ENCODE assay signal across 8 mouse cellular contexts in the genomic region with DNA sequence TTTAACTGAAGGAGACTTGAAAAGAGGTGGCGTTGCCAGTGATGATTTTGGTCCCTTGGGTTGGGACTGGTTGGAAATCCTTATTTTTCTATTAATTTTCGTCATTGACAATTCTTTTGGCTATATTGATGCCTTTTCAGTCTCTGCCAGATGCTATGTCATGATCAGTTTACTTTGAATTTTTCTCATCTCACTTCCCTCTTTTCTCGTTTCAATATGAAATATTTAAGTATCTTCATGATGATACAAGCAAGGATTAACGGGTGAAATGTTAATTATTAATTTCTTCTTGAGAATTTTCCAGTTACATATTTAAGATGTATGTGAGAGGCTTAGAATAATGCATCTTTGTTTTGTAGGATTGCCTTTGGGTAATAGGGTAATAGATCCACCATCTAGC. TPM values are rescaled to one million over a fixed set of nuclear protein-coding genes. Genes with fewer than 3 reads are reported as not detected.
DNase-seq lines count a peak whose midpoint lies in the region; ATAC-seq and TF ChIP-seq lines count a peak whose summit lies in the region.

No protein-coding gene starts in this region.

- DNase-seq in lung, postnatal 0 days (ENCODE audit: low spot score): no peak
- no peak for DNase-seq in lung, postnatal 10 days
- DNase-seq in forebrain, embryonic 11.5 days (ENCODE audit: low spot score): no peak
- no peak for DNase-seq in right cerebral cortex, postnatal 36 days (ENCODE audit: low spot score in 2 of 2)
- DNase-seq in kidney, adult 18-20 months: no peak
- DNase-seq in natural killer cell, adult 2 months (ENCODE audit: low spot score in 2 of 2): no peak

- no peak for ATAC-seq in lung, postnatal 0 days
- ATAC-seq in forebrain, embryonic 11.5 days (replicated peaks; ENCODE audit: low FRiP score): no peak
- no peak for ATAC-seq in limb, embryonic 12.5 days (ENCODE audit: insufficient number of reproducible peaks, insufficient read depth, low FRiP score, low TSS enrichment, low read depth)

- H3K36me3 ChIP-seq in lung, postnatal 0 days (ENCODE audit: insufficient read depth, low read length): no peaks in the 10 kb centered on the region
- no peaks in the 10 kb centered on the region for H3K36me3 ChIP-seq in forebrain, embryonic 11.5 days (ENCODE audit: control insufficient read depth, insufficient read depth, low read length)
- H3K36me3 ChIP-seq in limb, embryonic 12.5 days: no peaks in the 10 kb centered on the region
- H3K36me3 ChIP-seq in small intestine, adult 2 months (ENCODE audit: control insufficient read depth, insufficient read depth, low read length): 0 out of 2 replicates have a peak, but pooled peaks cover 1% of the 10 kb centered on the region

- no peak overlapping the region for H3K27ac ChIP-seq in lung, postnatal 0 days (ENCODE audit: low read length)
- H3K27ac ChIP-seq in forebrain, embryonic 11.5 days (ENCODE audit: low read depth, low read length): no peak overlapping the region
- no peak overlapping the region for H3K27ac ChIP-seq in limb, embryonic 12.5 days
- H3K27ac ChIP-seq in small intestine, adult 2 months (ENCODE audit: insufficient read depth, low read depth, low read length): peak overlapping the region; percentile 97

- no peaks in the 10 kb centered on the region for H3K9me3 ChIP-seq in lung, postnatal 0 days (ENCODE audit: low read length)
- no peaks in the 10 kb centered on the region for H3K9me3 ChIP-seq in forebrain, embryonic 11.5 days (ENCODE audit: control insufficient read depth, low read length)
- H3K9me3 ChIP-seq in limb, embryonic 12.5 days: no peaks in the 10 kb centered on the region

- no peak for TF ChIP-seq CTCF in lung, postnatal 0 days (IDR thresholded peaks at IDR 0.05)
- TF ChIP-seq CTCF in small intestine, adult 2 months (IDR thresholded peaks at IDR 0.05; ENCODE audit: extremely low read depth, insufficient read length, insufficient replicate concordance, low read depth, low read length): no peak

- TF ChIP-seq EP300 in lung, postnatal 0 days (IDR thresholded peaks at IDR 0.05): no peak

- 0 out of 2 replicates have a peak overlapping the region, but pooled peaks have one; percentile 96 for H3K9ac ChIP-seq in lung, postnatal 0 days (replicated peaks; ENCODE audit: low read depth)
- H3K9ac ChIP-seq in forebrain, embryonic 11.5 days (ENCODE audit: low read length): peak overlapping the region; percentile 98
- peak overlapping the region; percentile 96 for H3K9ac ChIP-seq in limb, embryonic 12.5 days (replicated peaks)

- peak overlapping the region; percentile 100 for H3K4me3 ChIP-seq in lung, postnatal 0 days (ENCODE audit: low read depth, low read length)
- H3K4me3 ChIP-seq in forebrain, embryonic 11.5 days (ENCODE audit: low read depth, low read length): peak overlapping the region; percentile 96
- H3K4me3 ChIP-seq in limb, embryonic 12.5 days (replicated peaks): peak overlapping the region; percentile 98
- peak overlapping the region; percentile 83 for H3K4me3 ChIP-seq in small intestine, adult 2 months (ENCODE audit: low read depth, low read length)

- no peaks in the 10 kb centered on the region for H3K27me3 ChIP-seq in lung, postnatal 0 days (replicated peaks; ENCODE audit: insufficient read depth, low read length)
- no peaks in the 10 kb centered on the region for H3K27me3 ChIP-seq in forebrain, embryonic 11.5 days (ENCODE audit: control insufficient read depth, insufficient read depth, low read length)
- H3K27me3 ChIP-seq in limb, embryonic 12.5 days: no peaks in the 10 kb centered on the region
- no peaks in the 10 kb centered on the region for H3K27me3 ChIP-seq in small intestine, adult 2 months (ENCODE audit: control insufficient read depth, insufficient read depth, low read length)

- peak overlapping the region; percentile 90 for H3K4me2 ChIP-seq in lung, postnatal 0 days (replicated peaks; ENCODE audit: low read depth, low read length)
- H3K4me2 ChIP-seq in forebrain, embryonic 11.5 days (ENCODE audit: low read depth, low read length, severe bottlenecking): peak overlapping the region; percentile 51
- H3K4me2 ChIP-seq in limb, embryonic 12.5 days: peak overlapping the region; percentile 81

- H3K4me1 ChIP-seq in lung, postnatal 0 days (ENCODE audit: insufficient read depth, low read depth, low read length): peaks cover 2% of the 10 kb centered on the region; the same call in 1 of the 2 replicates
- no peaks in the 10 kb centered on the region for H3K4me1 ChIP-seq in forebrain, embryonic 11.5 days (replicated peaks; ENCODE audit: control insufficient read depth, insufficient read depth, low read length)
- peaks cover 4% of the 10 kb centered on the region for H3K4me1 ChIP-seq in limb, embryonic 12.5 days (replicated peaks)
- peaks cover 7% of the 10 kb centered on the region for H3K4me1 ChIP-seq in small intestine, adult 2 months (ENCODE audit: control insufficient read depth, insufficient read depth, insufficient read length, low read length)

- 8% methylated on average over 4 of the region's 4 CpGs for WGBS in lung, postnatal 0 days
- WGBS in forebrain, embryonic 11.5 days: 28% methylated on average over 4 of the region's 4 CpGs
- 26% methylated on average over 4 of the region's 4 CpGs for WGBS in limb, embryonic 12.5 days
- 3% methylated on average over 4 of the region's 4 CpGs for WGBS in small intestine, adult 2 months

- TF ChIP-seq POLR2A in small intestine, adult 2 months (IDR thresholded peaks at IDR 0.05; ENCODE audit: low read depth, low read length): no peak

RNA-seq across cellular contexts. Expression of a gene that starts 0.8 kb away (rescaled TPM):
- 76.0 and 77.5 TPM in 2 replicates for polyA plus RNA-seq in lung, postnatal 0 days (2015; fragmentation: Nextera tagmentation; extraction: Ambion mirVana)
- 52.2 and 58.6 TPM in 2 replicates for polyA plus RNA-seq in forebrain, embryonic 11.5 days (2014; fragmentation: Nextera tagmentation; extraction: Ambion mirVana)
- polyA plus RNA-seq in limb, embryonic 12.5 days (2016; fragmentation: Nextera tagmentation; extraction: Ambion mirVana): 59.5 and 66.2 TPM in 2 replicates
- polyA plus RNA-seq in small intestine, adult 2 months (2012; rRNA removed): 7.8 and 8.0 TPM in 2 replicates

RNA-seq across cellular contexts. Expression of a gene that starts 1.7 kb away (rescaled TPM):
- 76.8 and 88.2 TPM in 2 replicates for polyA plus RNA-seq in lung, postnatal 0 days (2015; fragmentation: Nextera tagmentation; extraction: Ambion mirVana)
- 147 TPM in 2 replicates for polyA plus RNA-seq in forebrain, embryonic 11.5 days (2014; fragmentation: Nextera tagmentation; extraction: Ambion mirVana)
- polyA plus RNA-seq in limb, embryonic 12.5 days (2016; fragmentation: Nextera tagmentation; extraction: Ambion mirVana): 107 and 117 TPM in 2 replicates
- polyA plus RNA-seq in small intestine, adult 2 months (2012; rRNA removed): 28.5 and 44.3 TPM in 2 replicates

RNA-seq across cellular contexts. Expression of a gene that starts 53.3 kb away (rescaled TPM):
- polyA plus RNA-seq in lung, postnatal 0 days (2015; fragmentation: Nextera tagmentation; extraction: Ambion mirVana): 44.4 and 46.0 TPM in 2 replicates
- 4.1 and 4.5 TPM in 2 replicates for polyA plus RNA-seq in forebrain, embryonic 11.5 days (2014; fragmentation: Nextera tagmentation; extraction: Ambion mirVana)
- 1.4 and 2.6 TPM in 2 replicates for polyA plus RNA-seq in limb, embryonic 12.5 days (2016; fragmentation: Nextera tagmentation; extraction: Ambion mirVana)
- polyA plus RNA-seq in small intestine, adult 2 months (2012; rRNA removed): 8.2 and 18.4 TPM in 2 replicates
